Mouse (Mus musculus) layer of hippocampus, postnatal 14 days (tissue): ENCODE results near the gene Ssx2ip. TPM values are rescaled to one million over a fixed set of nuclear protein-coding genes. Genes with fewer than 3 reads are reported as not detected.
A peak's percentile ranks its signal among the peaks of the same experiment; 100 is the strongest.

Source experiments
- DNase-seq, 2 experiments: peaks; one replicate each; pipeline ENCODE4 v3.0.0; 2021 to 2022; ENCODE audit warnings: low spot score in 2 of 2, mixed read lengths in 1 of 2
- long read RNA-seq, 2 experiments: library from polyadenylated mRNA; stranded (forward); transcript quantifications; one replicate each; pipeline ENCODE4 v2.0.0; 2021
- total RNA-seq, 2 experiments: library from RNA; stranded (reverse); gene quantifications; 2 replicates each; pipeline ENCODE4 v1.2.3; 2021

The Ssx2ip gene
- 100 to 1,000 TPM; 151 to 155 TPM for total RNA-seq
- long read RNA-seq, experiment 1, transcript Ssx2ip-204 (14 exons, 3,446 nt), result major isoform, 22 of 261 reads
- long read RNA-seq, experiment 1, transcript Ssx2ip-203 (14 exons, 3,232 nt), result minor isoform, 19 of 261 reads
- long read RNA-seq, experiment 1, transcript Ssx2ip-201 (14 exons, 3,410 nt), result minor isoform, 11 of 261 reads
- long read RNA-seq, experiment 1, partial matches to known transcripts, result 7 of 261 reads
- long read RNA-seq, experiment 1, other reads (novel, unspliced or antisense), result 202 of 261 reads
- long read RNA-seq, experiment 2, transcript Ssx2ip-204 (14 exons, 3,446 nt), result major isoform, 25 of 352 reads
- long read RNA-seq, experiment 2, transcript Ssx2ip-203 (14 exons, 3,232 nt), result minor isoform, 19 of 352 reads
- long read RNA-seq, experiment 2, transcript Ssx2ip-201 (14 exons, 3,410 nt), result minor isoform, 15 of 352 reads
- long read RNA-seq, experiment 2, partial matches to known transcripts, result 61 of 352 reads
- long read RNA-seq, experiment 2, other reads (novel, unspliced or antisense), result 232 of 352 reads

DNA sequence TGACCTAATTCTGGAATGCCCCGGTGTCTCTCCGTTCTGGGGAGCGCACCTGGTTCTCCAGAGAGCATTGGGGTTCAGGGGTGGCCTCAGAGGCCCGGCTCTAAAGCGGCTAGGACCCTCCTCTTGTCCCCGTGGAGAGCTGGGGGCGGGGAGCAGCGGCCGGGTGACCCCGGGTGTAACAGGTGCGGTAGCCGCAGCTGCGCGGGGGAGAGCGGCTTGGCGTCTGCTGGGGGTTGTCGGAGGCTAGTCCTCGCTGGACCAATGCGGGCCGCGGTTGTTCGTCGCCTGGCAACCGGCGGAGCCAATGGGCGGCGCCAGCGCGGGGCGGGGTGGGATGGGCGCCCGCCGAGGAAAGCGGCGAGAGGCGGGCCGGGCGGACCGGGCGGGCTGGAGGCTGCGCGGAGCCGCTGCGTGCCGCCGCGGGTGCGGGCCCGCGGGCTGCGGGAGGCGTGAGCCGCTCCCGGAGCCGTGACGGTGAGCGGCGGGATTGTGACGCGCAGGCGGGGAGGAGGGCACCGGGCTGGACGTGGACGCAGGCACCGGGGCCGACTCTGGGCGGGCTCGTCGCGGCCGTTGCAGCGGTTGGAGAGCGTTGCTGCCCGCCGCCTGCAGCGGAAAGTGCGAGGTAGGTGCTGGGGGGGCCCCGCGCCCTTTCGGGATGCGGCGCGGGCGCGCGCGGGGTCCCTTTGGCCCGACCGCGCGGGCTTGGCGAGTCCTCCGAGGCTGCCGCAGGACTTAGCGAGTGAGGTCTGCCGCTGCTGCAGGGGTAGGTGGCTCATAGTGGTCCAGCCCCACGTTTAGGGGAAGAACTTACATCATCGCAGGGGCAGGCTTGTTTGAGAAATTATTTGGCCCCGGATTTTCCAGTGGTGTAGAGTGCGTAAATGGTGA, at the start of gene Ssx2ip:
TSS of gene Ssx2ip (plus strand) at position 332 of the 891 bp plus-strand sequence.
- DNase-seq, result peak; percentile 97

DNA sequence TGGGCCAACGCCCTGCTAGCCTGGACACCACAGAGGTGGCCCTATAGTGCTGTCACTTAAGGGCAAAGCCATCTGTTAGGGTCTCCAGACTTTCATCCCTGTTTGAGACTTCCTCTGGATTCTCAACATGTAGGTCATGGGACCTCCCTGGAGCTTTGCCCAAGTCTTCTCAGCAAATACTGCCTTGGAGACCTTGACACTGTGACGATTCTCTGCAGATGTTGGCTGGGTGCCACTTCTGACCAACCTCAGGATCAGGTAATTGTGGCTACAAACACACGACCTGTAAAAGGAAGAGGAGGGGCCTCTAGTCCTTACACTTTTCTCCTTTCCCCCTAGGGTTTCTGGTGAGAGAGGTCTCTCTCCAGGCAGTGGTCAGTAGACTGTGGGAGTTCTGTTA, 49.3 kb upstream of the Ssx2ip start:
- DNase-seq, result no peak

- no peak for DNase-seq
Measured at GRCm38 (mm10) chr3:146365471-146365870, 39.0 kb upstream of the Ssx2ip start.

DNA sequence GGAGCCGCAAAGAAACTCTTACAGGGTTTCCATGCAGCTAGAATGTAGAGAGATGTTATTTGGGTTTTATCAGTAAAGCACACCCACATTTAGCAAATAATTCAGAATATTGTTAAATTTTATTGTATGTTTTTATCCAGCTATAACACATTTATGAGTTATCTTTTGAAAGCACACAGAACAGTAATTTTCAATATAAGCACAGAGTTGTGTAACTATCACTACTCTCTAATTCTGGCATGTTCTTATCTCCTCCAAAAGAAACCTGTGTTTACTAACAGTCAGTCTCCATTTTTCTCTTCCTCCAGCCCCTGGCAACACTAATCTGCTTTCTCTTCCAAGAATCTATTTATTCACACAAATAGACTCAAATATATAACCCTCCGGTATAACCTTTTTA, 37.4 kb upstream of the Ssx2ip start:
- no peak for DNase-seq

DNA sequence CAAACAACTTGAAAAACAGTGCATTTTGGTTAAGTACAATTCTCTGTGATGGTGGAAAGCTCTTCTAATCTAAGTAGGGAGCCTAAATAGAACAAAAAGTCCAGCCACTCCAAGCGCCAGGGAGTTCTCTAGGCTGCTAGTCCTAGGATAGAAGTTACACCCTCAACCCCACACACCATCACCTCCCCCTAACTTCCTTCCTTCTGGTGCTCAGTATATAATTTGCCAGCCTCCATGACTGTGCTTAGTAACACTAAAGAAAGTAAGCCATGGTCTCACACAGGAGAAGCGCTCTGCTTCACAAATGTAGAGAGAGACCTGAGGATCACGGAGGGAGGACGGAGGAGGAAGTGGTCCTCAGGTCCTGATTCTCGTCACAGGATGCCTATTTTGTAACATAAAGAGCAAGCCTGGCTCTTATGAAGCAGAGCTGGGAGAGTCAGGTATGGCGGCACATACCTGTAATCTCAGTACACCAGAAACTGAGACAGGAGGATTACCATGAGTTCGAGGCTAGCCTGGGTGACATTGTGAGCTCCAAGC, 33.8 kb upstream of the Ssx2ip start:
- no peak for DNase-seq

- no peak for DNase-seq
Measured at GRCm38 (mm10) chr3:146371201-146371600, 33.2 kb upstream of the Ssx2ip start.

DNA sequence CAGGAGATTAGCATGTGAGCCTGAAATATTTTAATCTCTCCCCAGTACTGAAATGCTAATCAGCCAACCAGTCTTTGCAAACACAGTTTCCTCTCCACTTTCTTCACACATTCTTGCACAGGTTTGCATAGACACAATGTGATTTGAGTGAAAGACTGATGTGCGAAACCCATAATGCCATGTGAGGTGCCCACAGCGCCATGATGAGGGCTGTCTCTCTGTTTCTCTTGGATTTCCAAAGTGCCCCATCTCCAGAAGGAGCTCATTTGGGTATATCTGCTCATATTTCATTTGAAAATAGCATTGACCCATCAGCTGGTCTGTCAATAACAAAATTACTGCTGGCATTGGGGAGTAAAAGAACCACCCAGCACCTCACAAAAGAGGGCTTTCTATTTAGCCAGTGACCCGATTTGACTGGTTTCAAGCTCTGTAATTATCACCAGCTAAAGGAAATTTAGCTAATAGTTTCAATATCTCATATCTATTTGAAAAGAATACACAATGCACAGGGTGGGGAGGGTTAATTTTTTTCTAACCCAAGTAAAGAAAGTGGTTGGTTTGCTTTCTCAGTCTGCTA, 29.8 kb upstream of the Ssx2ip start:
- no peak for DNase-seq

GRCm38 (mm10) chr3:146375224-146375657, 29.2 kb upstream of the Ssx2ip start:
- DNase-seq, result no peak

DNA sequence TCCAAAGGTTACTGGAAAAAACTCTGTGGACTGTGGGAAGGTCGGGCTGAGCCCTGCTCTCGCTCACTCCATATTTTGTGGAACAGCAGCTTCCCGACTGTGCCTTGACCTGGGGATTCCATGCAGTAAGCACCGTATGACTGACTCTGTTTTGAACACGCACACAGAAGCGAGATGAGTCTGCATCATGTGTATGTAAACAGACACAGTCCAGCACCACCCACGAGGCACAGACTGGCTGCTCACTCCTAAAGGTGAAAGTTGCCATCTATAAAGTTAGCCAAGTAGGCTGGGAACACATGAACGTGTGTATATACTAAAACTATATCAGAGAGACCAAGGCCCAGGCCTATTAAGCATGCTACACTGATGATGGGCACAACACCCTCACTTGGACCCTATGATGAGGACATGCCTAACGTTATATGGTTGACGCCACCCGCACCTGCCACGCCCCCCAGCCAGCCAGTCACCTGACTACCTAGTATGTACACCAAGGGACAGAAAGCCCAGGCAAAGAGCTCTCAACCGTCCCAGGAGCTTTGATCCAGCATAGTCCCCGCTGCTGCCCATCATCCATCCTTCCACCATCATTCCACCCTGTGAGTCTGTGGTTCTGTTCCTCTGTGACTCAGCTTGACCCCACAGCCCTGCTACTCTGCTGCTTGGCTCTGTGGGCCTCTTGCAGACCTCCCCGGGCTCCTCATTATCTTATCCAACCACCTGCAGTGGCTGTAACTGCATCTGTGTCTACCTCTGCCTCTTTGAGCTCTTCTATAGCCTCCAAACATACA, 27.9 kb upstream of the Ssx2ip start:
- DNase-seq, result no peak

DNA sequence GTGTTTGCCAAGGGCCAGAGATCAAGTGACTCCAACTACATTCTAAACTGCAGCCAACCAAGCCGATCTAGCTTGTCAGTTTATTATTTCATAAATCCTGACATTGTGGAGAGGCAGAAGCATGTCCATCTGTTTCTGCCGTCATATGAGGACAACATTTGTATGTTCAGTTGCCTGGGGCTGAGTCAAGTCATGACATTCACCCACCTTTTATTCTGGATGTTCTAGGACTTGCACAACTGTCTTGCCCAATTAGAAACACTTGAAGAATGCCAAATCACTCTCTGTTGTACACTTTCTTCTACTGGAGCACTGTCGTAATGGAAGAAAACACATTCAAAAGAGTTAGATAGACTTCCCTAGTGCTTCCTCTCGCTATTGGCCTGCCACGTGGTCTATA, 27.2 kb upstream of the Ssx2ip start:
- DNase-seq, result no peak

DNA sequence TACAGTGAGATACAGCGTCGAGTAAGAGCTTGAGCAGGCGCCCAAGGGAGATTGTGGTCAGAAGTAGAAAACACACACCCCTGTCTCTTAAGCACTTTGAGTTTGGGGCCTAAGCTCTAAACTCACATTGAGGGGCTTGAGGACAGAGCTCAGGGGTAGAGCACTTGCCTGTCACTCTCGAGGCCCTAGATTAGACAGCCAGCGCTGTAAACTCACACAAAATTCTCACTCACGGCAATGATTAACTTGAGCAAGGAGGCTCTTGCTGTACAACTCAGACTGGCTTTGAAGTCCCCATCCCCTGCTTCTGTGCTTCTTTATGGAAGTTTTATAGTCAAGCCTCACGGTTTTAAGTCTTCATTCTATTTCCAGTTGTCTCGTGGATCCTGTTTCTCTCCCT, 25.7 kb upstream of the Ssx2ip start:
- DNase-seq, result no peak

GRCm38 (mm10) chr3:146379740-146380466, 24.5 kb upstream of the Ssx2ip start:
- DNase-seq, result no peak

GRCm38 (mm10) chr3:146380874-146381273, 23.6 kb upstream of the Ssx2ip start:
- no peak for DNase-seq

GRCm38 (mm10) chr3:146381471-146381870, 23.0 kb upstream of the Ssx2ip start:
- DNase-seq, result no peak

DNA sequence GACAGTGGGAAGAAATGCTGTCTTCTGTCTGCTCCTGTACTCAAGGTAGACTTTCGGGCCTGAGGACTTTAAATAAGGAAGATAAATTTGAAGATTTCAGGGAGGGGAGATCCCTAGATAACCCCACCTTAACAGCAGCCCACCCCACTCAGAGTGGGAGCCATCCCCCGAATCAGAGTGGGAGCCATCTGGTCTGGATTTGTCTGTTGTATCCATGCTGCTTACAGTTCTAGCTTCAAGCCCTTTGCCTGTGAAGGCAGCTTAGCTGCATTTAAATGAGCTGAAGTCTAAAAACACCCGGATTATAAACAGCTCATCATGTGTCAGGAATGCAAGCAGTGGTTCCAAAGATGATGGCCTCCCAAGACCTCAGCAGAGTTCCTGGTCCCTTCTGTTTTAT, 17.6 kb upstream of the Ssx2ip start:
- DNase-seq, result no peak

- DNase-seq, result no peak
Measured at GRCm38 (mm10) chr3:146392656-146393321, 11.7 kb upstream of the Ssx2ip start.

GRCm38 (mm10) chr3:146393641-146394100, 10.8 kb upstream of the Ssx2ip start:
- DNase-seq, result no peak

DNA sequence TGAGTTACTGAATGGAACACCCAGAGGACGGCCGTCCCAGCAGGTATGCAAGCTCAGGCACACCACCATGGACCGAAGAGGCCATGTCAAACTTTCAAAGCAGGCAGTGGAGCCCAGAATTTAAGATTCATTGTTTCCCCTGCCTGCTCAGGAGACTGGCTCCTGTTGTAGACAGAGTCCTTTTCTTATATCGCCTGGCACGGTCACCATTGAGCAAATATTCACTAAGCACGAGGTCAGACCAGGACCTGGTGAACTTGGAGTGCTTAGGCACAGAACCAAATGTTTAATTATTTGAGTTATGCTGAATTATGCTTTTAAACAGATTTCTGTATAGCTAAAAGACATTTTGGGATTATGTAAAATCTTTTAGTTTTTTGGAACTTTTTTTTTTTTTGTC, 8.2 kb upstream of the Ssx2ip start:
- DNase-seq, result no peak

DNA sequence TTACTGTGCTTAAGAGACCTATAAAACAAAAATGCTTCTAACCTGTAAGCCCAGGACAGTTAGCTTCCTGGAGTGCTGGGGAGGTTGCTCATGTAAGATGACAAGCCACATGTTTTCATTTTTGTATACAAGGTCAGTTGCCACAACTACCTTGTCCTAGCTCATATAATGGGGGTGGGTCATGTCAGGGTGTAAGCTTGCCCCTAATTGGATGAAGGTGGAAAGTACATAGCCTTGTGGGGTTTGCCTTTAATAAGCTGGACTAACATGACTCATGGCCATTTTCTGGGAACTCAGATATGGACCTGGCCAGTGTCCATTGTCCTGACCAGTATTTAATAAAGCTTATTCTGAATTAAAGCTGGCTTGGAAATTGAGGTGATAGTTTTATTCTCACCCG, 7.5 kb upstream of the Ssx2ip start:
- DNase-seq, result no peak
